Mouse (Mus musculus) ES-Bruce4 (cell line): ENCODE data around the gene Adgrl1. TPM values are rescaled to one million over a fixed set of nuclear protein-coding genes. Genes with fewer than 3 reads are reported as not detected.
A peak's percentile ranks its signal among the peaks of the same experiment; 100 is the strongest.

Experiments used
- H3K27ac ChIP-seq: 2 replicates; pipeline ENCODE4 v1.5.1; 2012; ENCODE audit warnings: low read length, inconsistent platforms; ENCODE audit not compliant: insufficient read depth
- H3K27me3 ChIP-seq: 2 replicates; pipeline ENCODE4 v1.6.1; 2012; ENCODE audit warnings: mild to moderate bottlenecking, low read length, inconsistent platforms; ENCODE audit not compliant: control insufficient read depth, poor library complexity, insufficient read depth, severe bottlenecking
- H3K36me3 ChIP-seq: 2 replicates; pipeline ENCODE4 v1.6.1; 2012; ENCODE audit warnings: inconsistent platforms, mild to moderate bottlenecking, low read length, moderate library complexity; ENCODE audit not compliant: control insufficient read depth, poor library complexity, insufficient read depth, severe bottlenecking
- H3K4me1 ChIP-seq: one replicate; pipeline ENCODE4 v1.8.1; 2011; ENCODE audit warnings: low read length; ENCODE audit not compliant: control insufficient read depth, insufficient read depth
- H3K4me3 ChIP-seq: 2 replicates; pipeline ENCODE4 v1.5.1; 2011; ENCODE audit warnings: low read depth, mild to moderate bottlenecking, low read length
- H3K9ac ChIP-seq: 2 replicates; pipeline ENCODE4 v1.6.1; 2012; ENCODE audit warnings: low read depth, mild to moderate bottlenecking, inconsistent platforms; ENCODE audit not compliant: poor library complexity, severe bottlenecking
- H3K9me3 ChIP-seq: replicated peaks from 2 replicates; pipeline ENCODE4 v1.6.1; 2012; ENCODE audit warnings: mild to moderate bottlenecking, low read length, inconsistent platforms; ENCODE audit not compliant: control insufficient read depth, poor library complexity, insufficient read depth, severe bottlenecking
- CTCF ChIP-seq: IDR thresholded peaks from one replicate; pipeline ENCODE4 v1.8.1; 2011; ENCODE audit warnings: low read depth, low read length
- EP300 ChIP-seq: IDR thresholded peaks from 2 replicates; pipeline ENCODE4 v1.6.1; 2011; ENCODE audit warnings: low read depth, low read length; ENCODE audit not compliant: insufficient read depth
- POLR2A ChIP-seq: IDR thresholded peaks from one replicate; pipeline ENCODE4 v1.8.1; 2011; ENCODE audit warnings: low read length; ENCODE audit not compliant: insufficient read depth
- polyA plus RNA-seq: library from polyadenylated mRNA; stranded (reverse); fragments of >200 nt; gene quantifications from 2 replicates; pipeline ENCODE4 v1.2.4, GENCODE M21; 2011; ENCODE audit warnings: low read depth; ENCODE audit not compliant: missing spikeins, insufficient read depth, insufficient read length

The Adgrl1 gene
- polyA plus RNA-seq, 1 experiment: 64.7 TPM

GRCm38 (mm10) chr8:83893915-83894314 lies 6.0 kb upstream of the Adgrl1 start:
- TF ChIP-seq EP300: 0 out of 2 replicates have a peak, but pooled peaks have one; percentile 38
- TF ChIP-seq CTCF: peak; percentile 98
- TF ChIP-seq POLR2A: no peak
- Histone ChIP-seq H3K4me1 (no peaks in the 10 kb centered on the region), H3K9me3 (no peaks in the 10 kb centered on the region), H3K4me3 (no peak overlapping the region), H3K9ac (no peak overlapping the region), H3K36me3 (no peaks in the 10 kb centered on the region), H3K27me3 (no peaks in the 10 kb centered on the region), H3K27ac (no peak overlapping the region)

GRCm38 (mm10) chr8:83895894-83896293 lies 4.0 kb upstream of the Adgrl1 start:
- Histone ChIP-seq H3K4me1 (no peaks in the 10 kb centered on the region), H3K36me3 (no peaks in the 10 kb centered on the region), H3K27me3 (no peaks in the 10 kb centered on the region), H3K9me3 (no peaks in the 10 kb centered on the region), H3K4me3 (no peak overlapping the region), H3K27ac (no peak overlapping the region), H3K9ac (no peak overlapping the region)
- TF ChIP-seq CTCF (peak; percentile 91), POLR2A (no peak), EP300 (no peak)

GRCm38 (mm10) chr8:83896461-83896860 lies 3.4 kb upstream of the Adgrl1 start:
- no peak for TF ChIP-seq EP300
- TF ChIP-seq POLR2A: no peak
- TF ChIP-seq CTCF: no peak
- Histone ChIP-seq H3K4me1 (no peaks in the 10 kb centered on the region), H3K4me3 (no peak overlapping the region), H3K27ac (no peak overlapping the region), H3K9me3 (no peaks in the 10 kb centered on the region), H3K27me3 (no peaks in the 10 kb centered on the region), H3K36me3 (no peaks in the 10 kb centered on the region), H3K9ac (no peak overlapping the region)

- Histone ChIP-seq H3K27ac (no peak overlapping the region), H3K27me3 (no peaks in the 10 kb centered on the region), H3K4me3 (peak overlapping the region; percentile 44), H3K36me3 (no peaks in the 10 kb centered on the region), H3K9me3 (no peaks in the 10 kb centered on the region), H3K4me1 (peaks cover under 1% of the 10 kb centered on the region), H3K9ac (peak overlapping the region; percentile 32)
- TF ChIP-seq CTCF (peak; percentile 52), EP300 (no peak), POLR2A (no peak)
Observed at GRCm38 (mm10) chr8:83897211-83897610, 2.7 kb upstream of the Adgrl1 start.

GRCm38 (mm10) chr8:83898456-83898855 lies 1.4 kb upstream of the Adgrl1 start:
- no peak overlapping the region for H3K4me3 ChIP-seq
- TF ChIP-seq POLR2A: no peak
- TF ChIP-seq EP300: no peak
- TF ChIP-seq CTCF: no peak
- peak overlapping the region; percentile 97 for H3K9ac ChIP-seq
- H3K36me3 ChIP-seq: no peaks in the 10 kb centered on the region
- no peaks in the 10 kb centered on the region for H3K9me3 ChIP-seq
- H3K27ac ChIP-seq: no peak overlapping the region
- no peaks in the 10 kb centered on the region for H3K27me3 ChIP-seq
- peaks cover 4% of the 10 kb centered on the region for H3K4me1 ChIP-seq

- H3K36me3 ChIP-seq: no peaks in the 10 kb centered on the region
Observed at GRCm38 (mm10) chr8:83898985-83899362, 931 bp upstream of the Adgrl1 start.

More at GRCm38 (mm10) chr8:83898985-83899362, 931 bp upstream of the Adgrl1 start:
- Histone ChIP-seq H3K27ac (no peak overlapping the region), H3K4me3 (peak overlapping the region; percentile 79), H3K9me3 (no peaks in the 10 kb centered on the region), H3K4me1 (peaks cover 6% of the 10 kb centered on the region), H3K9ac (peak overlapping the region; percentile 97), H3K27me3 (no peaks in the 10 kb centered on the region)
- TF ChIP-seq EP300: no peak
- TF ChIP-seq CTCF: no peak
